In the genomic region with DNA sequence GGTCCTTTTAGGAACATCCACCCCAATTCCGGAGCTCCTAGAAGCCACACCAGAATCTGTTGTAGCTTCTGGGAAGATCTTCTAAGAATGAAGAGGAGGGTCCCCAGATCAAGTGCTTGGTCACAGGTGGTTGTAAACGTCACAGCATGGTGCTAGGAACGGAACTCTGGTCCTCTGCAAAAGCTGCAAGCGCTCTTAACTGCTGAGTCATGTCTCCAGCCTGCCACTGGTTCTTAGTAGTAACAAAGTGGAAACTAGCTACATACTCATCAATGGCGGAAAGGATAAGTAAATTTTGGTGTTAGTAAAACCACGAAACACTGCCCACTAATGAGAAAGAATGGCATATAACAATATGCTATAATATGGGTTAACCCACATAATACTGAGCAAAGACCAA, we compare ENCODE assay signal across 23 mouse cellular contexts. TPM values are rescaled to one million over a fixed set of nuclear protein-coding genes. Genes with fewer than 3 reads are reported as not detected.
DNase-seq lines count a peak whose midpoint lies in the region; TF ChIP-seq lines count a peak whose summit lies in the region.
"Had no signal": no experiment of that assay in that cellular context is flagged by ENCODE, and none has a peak within 500 bp of the region (broad histone marks: within the 10 kb centered on the region; RNA-seq: fewer than 3 reads in every experiment).

No protein-coding gene starts in this region.

- DNase-seq in CH12.LX (ENCODE audit: extremely low read depth) (no peak), ES-E14 (ENCODE audit: low read depth, low spot score) (no peak), ZHBTc4 (ENCODE audit: low read depth, low spot score) (peak; percentile 29)
- no peak for DNase-seq in lung, postnatal 25 days (ENCODE audit: low spot score)
- DNase-seq in cerebellum, adult 9-10 months, result no peak
- DNase-seq: adrenal gland, adult 8-10 months; adrenal gland, postnatal 14 days; adrenal gland, postnatal 36 days; B cell, adult 2 months; cerebellum, adult 11-12 months; cerebellum, adult 2 months; cerebellum, adult 9-11 months; cerebellum, postnatal 14 days; cerebellum, postnatal 36 days; embryo, embryonic 11 days had no signal

- H3K4me2 ChIP-seq in CH12.LX (ENCODE audit: insufficient read depth, low read depth, poor library complexity, severe bottlenecking), result no peak overlapping the region
- H3K4me2 ChIP-seq: embryonic facial prominence, embryonic 13.5 days; embryonic facial prominence, embryonic 15.5 days; forebrain, embryonic 12.5 days had no signal

- dilution Hi-C loops in CH12.LX (cut with MboI; ENCODE audit: extremely low pct_ligation_motif_present, extremely low pct_unique_long_range_greater_than_20kb, low sequenced_read_pairs), result no loop called here

- H3K9me3 ChIP-seq in CH12.LX (replicated peaks; ENCODE audit: low read length) (no peaks in the 10 kb centered on the region), ES-E14 (ENCODE audit: control insufficient read depth, insufficient read depth, low read depth, low read length) (no peaks in the 10 kb centered on the region)
- H3K9me3 ChIP-seq: embryonic facial prominence, embryonic 13.5 days; embryonic facial prominence, embryonic 15.5 days; forebrain, embryonic 10.5 days; forebrain, embryonic 12.5 days had no signal

- H3K36me3 ChIP-seq in CH12.LX (replicated peaks in 1 of 2; ENCODE audit: control insufficient read depth in 1 of 2, insufficient read depth in 1 of 2, low read length in 1 of 2) (no peaks in the 10 kb centered on the region), ES-E14 (ENCODE audit: control insufficient read depth, insufficient read depth, low read length, poor library complexity, severe bottlenecking) (no peaks in the 10 kb centered on the region)
- H3K36me3 ChIP-seq: embryonic facial prominence, embryonic 13.5 days; embryonic facial prominence, embryonic 15.5 days; forebrain, embryonic 10.5 days; forebrain, embryonic 12.5 days had no signal

- H3K9ac ChIP-seq in CH12.LX (ENCODE audit: insufficient read depth, low read depth) (no peak overlapping the region), ES-E14 (ENCODE audit: insufficient read depth, low read depth, low read length, poor library complexity, severe bottlenecking) (no peak overlapping the region)
- H3K9ac ChIP-seq: embryonic facial prominence, embryonic 13.5 days; embryonic facial prominence, embryonic 15.5 days; forebrain, embryonic 12.5 days had no signal

- no peak for TF ChIP-seq EP300 in CH12.LX (IDR thresholded peaks at IDR 0.05; ENCODE audit: low read length)

- peaks cover 4% of the 10 kb centered on the region; the same call in 1 of the 2 replicates for H3K79me2 ChIP-seq in CH12.LX (replicated peaks; ENCODE audit: control insufficient read depth, extremely low read depth, insufficient read depth, poor library complexity, severe bottlenecking)

- TF ChIP-seq POLR2A in CH12.LX (IDR thresholded peaks at IDR 0.05; ENCODE audit: low read depth, low read length), result no peak

- H3K27ac ChIP-seq in CH12.LX (ENCODE audit: insufficient read depth, low read depth) (no peak overlapping the region), ES-E14 (ENCODE audit: insufficient read depth, low read depth, low read length, poor library complexity, severe bottlenecking) (no peak overlapping the region)
- H3K27ac ChIP-seq: embryonic facial prominence, embryonic 13.5 days; embryonic facial prominence, embryonic 15.5 days; forebrain, embryonic 10.5 days; forebrain, embryonic 12.5 days had no signal

- in situ Hi-C loops in CH12.LX (cut with MboI; ENCODE audit: low pct_ligation_motif_present, low pct_unique_long_range_greater_than_20kb, low sequenced_read_pairs), result no loop called here
- in situ Hi-C loops in ES-E14 (cut with MboI; ENCODE audit: low sequenced_read_pairs in 2 of 2, unreplicated experiment in 2 of 2), result no loop called here

- H3K4me3 ChIP-seq in CH12.LX (replicated peaks in 1 of 3; ENCODE audit: low read depth in 2 of 3, low read length in 2 of 3, poor library complexity in 1 of 3) (no peak overlapping the region), ES-E14 (ENCODE audit: insufficient read depth in 1 of 2, low read depth in 1 of 2, low read length in 2 of 2, poor library complexity in 1 of 2, severe bottlenecking in 1 of 2) (no peak overlapping the region)
- H3K4me3 ChIP-seq: embryonic facial prominence, embryonic 13.5 days; embryonic facial prominence, embryonic 15.5 days; erythroblast, embryonic 14.5 days; forebrain, embryonic 10.5 days; forebrain, embryonic 12.5 days had no signal

- no peak for TF ChIP-seq RAD21 in CH12.LX (IDR thresholded peaks at IDR 0.05; ENCODE audit: low read depth, low read length)

- peaks cover 4 to 17% of the 10 kb centered on the region in 2 experiments for H3K4me1 ChIP-seq in CH12.LX (ENCODE audit: control insufficient read depth in 1 of 2, insufficient read depth in 2 of 2)
- peaks cover 3 to 12% of the 10 kb centered on the region in 2 experiments for H3K4me1 ChIP-seq in ES-E14 (ENCODE audit: control insufficient read depth in 2 of 2, insufficient read depth in 2 of 2, low read length in 2 of 2, poor library complexity in 1 of 2)

- TF ChIP-seq CTCF in CH12.LX (conservative IDR thresholded peaks at IDR 0.05 in 1 of 2, IDR thresholded peaks at IDR 0.05 in 1 of 2; ENCODE audit: low read depth in 2 of 2, low read length in 2 of 2), result no peak

- H3K27me3 ChIP-seq in CH12.LX (replicated peaks), result peaks cover 20% of the 10 kb centered on the region
- H3K27me3 ChIP-seq: embryonic facial prominence, embryonic 15.5 days; forebrain, embryonic 12.5 days had no signal

TF ChIP-seq in CH12.LX, 34 proteins besides CTCF, POLR2A, EP300 and RAD21:
- TF ChIP-seq MAFK (IDR thresholded peaks at IDR 0.05; ENCODE audit: insufficient replicate concordance, low read length) (peak; percentile 61), ELF1 (IDR thresholded peaks at IDR 0.05; ENCODE audit: low read depth, low read length) (no peak)

TF ChIP-seq in ES-E14, 5 proteins besides CTCF, POLR2A, EP300 and RAD21:
- TF ChIP-seq ZNF384 (IDR thresholded peaks at IDR 0.05; ENCODE audit: low read depth, low read length) (no peak), HCFC1 (IDR thresholded peaks at IDR 0.05; ENCODE audit: borderline replicate concordance, insufficient read depth, low read length) (no peak), MAFK (IDR thresholded peaks at IDR 0.05; ENCODE audit: insufficient read depth, low read depth, low read length) (peak; percentile 80), ZC3H11A (IDR thresholded peaks at IDR 0.05; ENCODE audit: borderline replicate concordance, low read depth, low read length) (no peak), CHD2 (IDR thresholded peaks at IDR 0.05; ENCODE audit: low read depth, low read length) (no peak)

RNA-seq across cellular contexts. Expression of a gene that starts 4.3 kb away (rescaled TPM):
- 386 and 662 TPM in 2 replicates for total RNA-seq in CH12.LX (2012; rRNA removed)
- 264 and 294 TPM in 2 replicates for total RNA-seq in CH12.LX (2014; rRNA removed)
- polyA plus RNA-seq in CH12.LX (2012; ENCODE audit: insufficient read length, low read depth), result 350 and 355 TPM in 2 replicates
- total RNA-seq in ES-E14 (2012; rRNA removed), result 1,066 and 2,076 TPM in 2 replicates
- total RNA-seq: common myeloid progenitor, adult 5-6 weeks; MEL had no signal
- polyA plus RNA-seq: CD4-positive, CD25-positive, alpha-beta regulatory T cell, adult 4 months had no signal

RNA-seq across cellular contexts. Expression of a gene that starts 54.7 kb away (rescaled TPM):
- total RNA-seq in CH12.LX (2012; rRNA removed) (0.04 and 0.08 TPM in 2 replicates), CH12.LX (2014; rRNA removed) (not detected in 2 replicates), ES-E14 (2012; rRNA removed) (1.3 and 2.1 TPM in 2 replicates)
- 0.09 and 0.14 TPM in 2 replicates for polyA plus RNA-seq in CH12.LX (2012; ENCODE audit: insufficient read length, low read depth)
- total RNA-seq: MEL had no signal
- polyA plus RNA-seq: CD4-positive, CD25-positive, alpha-beta regulatory T cell, adult 4 months; erythroblast, embryonic 14.5 days had no signal
